Mouse (Mus musculus): Measurements from ENCODE around the gene Ccr8. TPM values are rescaled to one million over a fixed set of nuclear protein-coding genes. Genes with fewer than 3 reads are reported as not detected.

Gene Ccr8
- polyA plus RNA-seq, 2 experiments: 1.6 to 3.4 TPM

GRCm38 (mm10) chr9:120118212-120118611, 26.3 kb downstream of the Ccr8 start:
- Histone ChIP-seq H3K27me3 (ENCODE audit: control insufficient read depth, insufficient read depth, low read length) (no peaks in the 10 kb centered on the region), H3K9ac (ENCODE audit: low read depth, low read length, severe bottlenecking) (no peak overlapping the region), H3K9me3 (ENCODE audit: control insufficient read depth, low read length) (no peaks in the 10 kb centered on the region), H3K4me1 (ENCODE audit: control insufficient read depth, insufficient read depth, low read length) (no peaks in the 10 kb centered on the region), H3K27ac (replicated peaks; ENCODE audit: low read depth, low read length) (no peak overlapping the region), H3K4me2 (replicated peaks; ENCODE audit: low read depth, low read length, severe bottlenecking) (no peak overlapping the region), H3K4me3 (replicated peaks; ENCODE audit: low read length) (no peak overlapping the region), H3K36me3 (ENCODE audit: control insufficient read depth, insufficient read depth, low read length) (peaks cover 61% of the 10 kb centered on the region)
- DNase-seq (ENCODE audit: low spot score) (no peak), ATAC-seq (ENCODE audit: low FRiP score, low read depth) (no peak)
- 84% methylated on average over 4 of the region's 4 CpGs for WGBS
- TF ChIP-seq POLR2A (IDR thresholded peaks at IDR 0.05; ENCODE audit: borderline replicate concordance, extremely low read depth, insufficient read depth, insufficient read length): no peak

DNA sequence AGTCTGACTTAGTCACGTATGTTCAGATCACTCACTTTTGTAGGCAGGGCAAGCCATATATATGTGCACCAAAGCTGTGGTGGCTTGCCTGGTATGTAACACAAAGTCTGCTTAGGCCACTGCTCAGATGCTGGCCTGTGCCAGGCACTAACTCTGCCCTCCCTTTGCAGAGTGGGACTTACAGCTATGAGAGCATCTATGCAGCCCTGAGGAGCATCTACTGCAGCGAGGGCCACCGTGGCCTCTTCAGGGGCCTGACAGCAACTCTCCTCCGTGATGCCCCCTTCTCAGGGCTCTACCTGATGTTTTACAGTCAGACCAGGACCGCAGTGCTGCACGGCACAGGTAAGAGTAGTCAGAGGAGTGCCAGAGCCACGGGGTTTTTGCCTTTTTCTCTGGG, 28.6 kb downstream of the Ccr8 start:
- H3K27me3 ChIP-seq (ENCODE audit: control insufficient read depth, insufficient read depth, low read length): no peaks in the 10 kb centered on the region

GRCm38 (mm10) chr9:120126868-120127267, 35.0 kb downstream of the Ccr8 start:
- H3K9ac ChIP-seq (ENCODE audit: low read depth, low read length, severe bottlenecking): peak overlapping the region; percentile 99
- H3K4me3 ChIP-seq (replicated peaks; ENCODE audit: low read length): peak overlapping the region; percentile 100
- DNase-seq (ENCODE audit: low spot score): no peak
- H3K27me3 ChIP-seq (ENCODE audit: control insufficient read depth, insufficient read depth, low read length): no peaks in the 10 kb centered on the region
- peaks cover 55% of the 10 kb centered on the region for H3K36me3 ChIP-seq (ENCODE audit: control insufficient read depth, insufficient read depth, low read length)
- 53% methylated on average over 11 of the region's 11 CpGs for WGBS
- H3K9me3 ChIP-seq (ENCODE audit: control insufficient read depth, low read length): no peaks in the 10 kb centered on the region
- peak overlapping the region; percentile 46 for H3K4me2 ChIP-seq (replicated peaks; ENCODE audit: low read depth, low read length, severe bottlenecking)
- H3K4me1 ChIP-seq (ENCODE audit: control insufficient read depth, insufficient read depth, low read length): peaks cover 12% of the 10 kb centered on the region
- ATAC-seq (ENCODE audit: low FRiP score, low read depth): peak; percentile 3; the same call in 1 of the 2 replicates
- H3K27ac ChIP-seq (replicated peaks; ENCODE audit: low read depth, low read length): peak overlapping the region; percentile 75
- no peak for TF ChIP-seq POLR2A (IDR thresholded peaks at IDR 0.05; ENCODE audit: borderline replicate concordance, extremely low read depth, insufficient read depth, insufficient read length)

More for the DNA sequence above, 28.6 kb downstream of the Ccr8 start:
- DNase-seq (ENCODE audit: low spot score) (no peak), ATAC-seq (ENCODE audit: low FRiP score, low read depth) (no peak)
- no peaks in the 10 kb centered on the region for H3K4me1 ChIP-seq (ENCODE audit: control insufficient read depth, insufficient read depth, low read length)
- WGBS: 89% methylated on average over 7 of the region's 7 CpGs
- H3K9me3 ChIP-seq (ENCODE audit: control insufficient read depth, low read length): no peaks in the 10 kb centered on the region
- no peak overlapping the region for H3K9ac ChIP-seq (ENCODE audit: low read depth, low read length, severe bottlenecking)
- peaks cover 72% of the 10 kb centered on the region for H3K36me3 ChIP-seq (ENCODE audit: control insufficient read depth, insufficient read depth, low read length)
- H3K4me3 ChIP-seq (replicated peaks; ENCODE audit: low read length): no peak overlapping the region
- H3K4me2 ChIP-seq (replicated peaks; ENCODE audit: low read depth, low read length, severe bottlenecking): no peak overlapping the region
- no peak overlapping the region for H3K27ac ChIP-seq (replicated peaks; ENCODE audit: low read depth, low read length)
- no peak for TF ChIP-seq POLR2A (IDR thresholded peaks at IDR 0.05; ENCODE audit: borderline replicate concordance, extremely low read depth, insufficient read depth, insufficient read length)

DNA sequence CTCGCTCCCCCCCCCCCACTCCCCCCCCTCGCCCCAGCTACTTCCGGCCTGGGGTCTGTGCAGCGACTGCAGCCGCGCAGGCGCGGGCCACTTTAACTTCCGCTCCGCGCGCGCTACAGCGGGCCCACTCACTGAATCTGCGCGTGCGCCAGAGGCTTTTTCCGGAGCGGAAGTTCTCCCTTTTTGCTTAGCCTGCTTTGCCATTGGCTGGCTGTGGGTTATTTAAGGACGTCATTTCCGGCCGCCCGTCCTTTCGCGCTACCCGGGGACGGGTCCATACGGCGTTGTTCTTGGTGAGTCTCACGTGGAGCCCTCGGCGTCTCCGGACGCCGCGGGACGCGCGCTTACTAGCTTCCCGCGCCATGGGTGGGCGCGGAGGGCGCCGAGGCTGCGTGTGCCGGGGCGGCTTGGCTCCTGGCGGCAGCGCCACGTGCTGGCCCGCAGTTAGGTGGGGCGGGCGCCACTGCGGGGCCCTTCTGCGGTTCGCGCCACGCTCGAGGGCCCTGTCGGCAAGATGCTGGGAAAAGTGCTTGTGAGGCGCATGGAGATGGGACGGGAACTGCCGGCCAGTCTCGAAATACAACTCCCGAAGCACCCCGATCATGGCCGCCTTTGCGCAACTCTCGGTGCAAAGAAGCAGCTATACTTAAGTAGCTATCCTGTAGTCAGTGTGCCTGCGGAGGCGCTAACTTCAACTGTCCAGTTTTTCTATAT, 35.8 kb downstream of the Ccr8 start, which contains the start of gene Rpsa:
Gene Rpsa (plus strand): TSS at position 152 of the 714 bp plus-strand sequence.
- H3K36me3 ChIP-seq (ENCODE audit: control insufficient read depth, insufficient read depth, low read length): peaks cover 57% of the 10 kb centered on the region
- peak; percentile 96; the same call in 1 of the 2 replicates for TF ChIP-seq POLR2A (IDR thresholded peaks at IDR 0.05; ENCODE audit: borderline replicate concordance, extremely low read depth, insufficient read depth, insufficient read length)
- H3K27ac ChIP-seq (replicated peaks; ENCODE audit: low read depth, low read length): peak within 1 kb of the TSS; percentile 93
- peak within 1 kb of the TSS; percentile 99 for H3K9ac ChIP-seq (ENCODE audit: low read depth, low read length, severe bottlenecking)
- H3K4me3 ChIP-seq (replicated peaks; ENCODE audit: low read length): peak within 1 kb of the TSS; percentile 100
- ATAC-seq (ENCODE audit: low FRiP score, low read depth) (peak; percentile 96), DNase-seq (ENCODE audit: low spot score) (peak; percentile 99)
- H3K27me3 ChIP-seq (ENCODE audit: control insufficient read depth, insufficient read depth, low read length): no peaks in the 10 kb centered on the region
- peak within 1 kb of the TSS; percentile 68 for H3K4me2 ChIP-seq (replicated peaks; ENCODE audit: low read depth, low read length, severe bottlenecking)
- WGBS: under 1% methylated on average over 63 of the region's 72 CpGs
- peaks cover 12% of the 10 kb centered on the region for H3K4me1 ChIP-seq (ENCODE audit: control insufficient read depth, insufficient read depth, low read length)
- H3K9me3 ChIP-seq (ENCODE audit: control insufficient read depth, low read length): no peaks in the 10 kb centered on the region

DNA sequence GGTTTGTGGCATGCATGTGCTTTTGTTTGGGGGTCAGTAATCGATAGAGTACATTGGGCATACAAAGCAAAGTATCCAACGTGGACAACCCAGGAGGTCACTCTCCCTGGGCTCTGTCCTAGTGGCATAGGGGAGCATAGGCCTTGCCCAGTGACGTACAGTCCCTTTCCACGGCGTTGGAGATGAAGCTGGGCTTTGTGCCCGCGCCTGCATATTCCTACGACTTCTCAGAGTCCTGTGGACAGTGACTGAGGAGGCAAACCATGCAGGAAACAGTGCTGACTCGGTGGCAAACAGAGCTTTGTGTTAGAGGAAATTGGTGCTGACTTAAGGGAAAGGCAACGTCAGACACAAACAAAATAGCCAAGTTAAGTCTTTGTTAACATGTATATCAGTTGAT, 37.4 kb downstream of the Ccr8 start:
- ATAC-seq (ENCODE audit: low FRiP score, low read depth) (no peak), DNase-seq (ENCODE audit: low spot score) (no peak)
- no peaks in the 10 kb centered on the region for H3K9me3 ChIP-seq (ENCODE audit: control insufficient read depth, low read length)
- no peaks in the 10 kb centered on the region for H3K27me3 ChIP-seq (ENCODE audit: control insufficient read depth, insufficient read depth, low read length)
- H3K27ac ChIP-seq (replicated peaks; ENCODE audit: low read depth, low read length): no peak overlapping the region
- TF ChIP-seq POLR2A (IDR thresholded peaks at IDR 0.05; ENCODE audit: borderline replicate concordance, extremely low read depth, insufficient read depth, insufficient read length): no peak
- H3K4me3 ChIP-seq (replicated peaks; ENCODE audit: low read length): peak overlapping the region; percentile 100
- peak overlapping the region; percentile 68 for H3K4me2 ChIP-seq (replicated peaks; ENCODE audit: low read depth, low read length, severe bottlenecking)
- H3K9ac ChIP-seq (ENCODE audit: low read depth, low read length, severe bottlenecking): peak overlapping the region; percentile 99
- 73% methylated on average over 10 of the region's 10 CpGs for WGBS
- H3K4me1 ChIP-seq (ENCODE audit: control insufficient read depth, insufficient read depth, low read length): peaks cover 12% of the 10 kb centered on the region
- H3K36me3 ChIP-seq (ENCODE audit: control insufficient read depth, insufficient read depth, low read length): peaks cover 50% of the 10 kb centered on the region
